Mouse (Mus musculus): ENCODE measurements around the gene Lins1. TPM values are rescaled to one million over a fixed set of nuclear protein-coding genes. Genes with fewer than 3 reads are reported as not detected.

Gene Lins1
- polyA plus RNA-seq, 1 experiment from 2014 or later: 14.8 TPM

GRCm38 (mm10) chr7:66734466-66734865 is 44.8 kb downstream of the Lins1 start:
- H3K4me2 ChIP-seq: no peak overlapping the region
- no peak overlapping the region for H3K27ac ChIP-seq (replicated peaks)
- H3K27me3 ChIP-seq: peaks cover 5% of the 10 kb centered on the region; the same call in 1 of the 2 replicates
- no peaks in the 10 kb centered on the region for H3K9me3 ChIP-seq
- no peaks in the 10 kb centered on the region for H3K36me3 ChIP-seq
- H3K4me3 ChIP-seq: no peak overlapping the region
- WGBS: 95% methylated on average over 4 of the region's 4 CpGs
- no peaks in the 10 kb centered on the region for H3K4me1 ChIP-seq (replicated peaks)
- H3K9ac ChIP-seq: no peak overlapping the region
- ATAC-seq (ENCODE audit: low read depth): no peak

- H3K36me3 ChIP-seq: no peaks in the 10 kb centered on the region
- no peak overlapping the region for H3K27ac ChIP-seq (replicated peaks)
- H3K4me3 ChIP-seq: no peak overlapping the region
- 95% methylated on average over 6 of the region's 6 CpGs for WGBS
- H3K27me3 ChIP-seq: peaks cover 4% of the 10 kb centered on the region; the same call in 1 of the 2 replicates
- no peak overlapping the region for H3K4me2 ChIP-seq
- H3K9me3 ChIP-seq: no peaks in the 10 kb centered on the region
- H3K4me1 ChIP-seq (replicated peaks): no peaks in the 10 kb centered on the region
- no peak for ATAC-seq (ENCODE audit: low read depth)
- H3K9ac ChIP-seq: no peak overlapping the region
These were observed 45.3 kb downstream of the Lins1 start for GRCm38 (mm10) chr7:66734993-66735392.

DNA sequence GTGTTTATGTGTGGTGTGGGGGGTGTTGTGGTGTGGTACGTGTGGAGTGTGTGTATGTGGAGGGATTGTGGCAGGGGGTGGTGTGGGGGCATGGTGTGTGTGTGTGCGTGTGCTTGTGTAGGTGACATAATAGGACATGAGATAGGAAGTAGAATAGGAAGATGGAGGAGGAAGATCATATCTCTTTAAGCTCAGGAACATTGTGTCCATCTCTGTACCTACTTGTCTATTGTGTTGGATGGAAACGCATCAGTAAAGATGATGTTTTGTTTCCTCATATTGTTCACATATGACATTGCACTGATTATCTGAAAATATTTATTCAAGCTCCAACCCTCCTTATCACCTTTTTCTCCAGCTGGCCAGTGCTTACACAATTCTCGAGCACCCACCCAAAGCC is 47.7 kb downstream of the Lins1 start:
- no peak for ATAC-seq (ENCODE audit: low read depth)
- H3K4me1 ChIP-seq (replicated peaks): no peaks in the 10 kb centered on the region
- H3K27me3 ChIP-seq: no peaks in the 10 kb centered on the region
- no peak overlapping the region for H3K4me2 ChIP-seq
- no peaks in the 10 kb centered on the region for H3K36me3 ChIP-seq
- no peak overlapping the region for H3K4me3 ChIP-seq
- H3K9ac ChIP-seq: no peak overlapping the region
- 87% methylated on average over 4 of the region's 4 CpGs for WGBS
- no peaks in the 10 kb centered on the region for H3K9me3 ChIP-seq
- no peak overlapping the region for H3K27ac ChIP-seq (replicated peaks)

- H3K4me1 ChIP-seq (replicated peaks): no peaks in the 10 kb centered on the region
- no peak for ATAC-seq (ENCODE audit: low read depth)
- H3K36me3 ChIP-seq: no peaks in the 10 kb centered on the region
- H3K4me3 ChIP-seq: no peak overlapping the region
- no peak overlapping the region for H3K4me2 ChIP-seq
- WGBS: 81% methylated on average over 5 of the region's 5 CpGs
- H3K27ac ChIP-seq (replicated peaks): no peak overlapping the region
- no peaks in the 10 kb centered on the region for H3K9me3 ChIP-seq
- H3K9ac ChIP-seq: no peak overlapping the region
- H3K27me3 ChIP-seq: no peaks in the 10 kb centered on the region
These were observed 51.3 kb downstream of the Lins1 start for GRCm38 (mm10) chr7:66741008-66741407.

- no peak overlapping the region for H3K27ac ChIP-seq (replicated peaks)
- no peak overlapping the region for H3K9ac ChIP-seq
- no peak overlapping the region for H3K4me3 ChIP-seq
- WGBS: 67% methylated on average over 8 of the region's 8 CpGs
- no peak for ATAC-seq (ENCODE audit: low read depth)
- no peaks in the 10 kb centered on the region for H3K27me3 ChIP-seq
- H3K9me3 ChIP-seq: no peaks in the 10 kb centered on the region
- H3K4me2 ChIP-seq: no peak overlapping the region
- H3K4me1 ChIP-seq (replicated peaks): no peaks in the 10 kb centered on the region
- H3K36me3 ChIP-seq: no peaks in the 10 kb centered on the region
These were observed 51.7 kb downstream of the Lins1 start for GRCm38 (mm10) chr7:66741412-66741811.

DNA sequence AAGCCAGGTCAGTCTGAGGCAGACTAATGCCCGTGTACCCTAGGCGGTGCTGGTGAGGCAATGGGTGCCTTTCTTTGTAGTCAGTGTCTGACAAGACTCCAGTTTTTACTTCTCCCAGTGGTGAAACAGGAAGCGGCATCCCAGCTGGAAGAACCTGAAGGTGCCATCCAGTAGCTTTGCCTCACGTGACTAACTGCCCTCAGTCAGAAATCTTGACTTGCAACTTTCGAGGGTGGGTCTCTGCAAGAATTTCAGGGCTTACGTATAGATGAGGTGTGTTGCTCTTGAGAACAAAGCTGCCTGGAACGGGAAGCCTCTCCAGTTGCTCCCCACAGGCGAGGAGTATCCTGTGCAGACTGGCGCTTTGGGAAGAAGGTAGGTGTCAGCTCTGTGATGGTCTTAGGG is 53.7 kb downstream of the Lins1 start, which contains the start of gene Cers3:
Gene Cers3, plus strand, starts transcription at position 128 of the 405 bp plus-strand sequence.
- no peak within 1 kb of the TSS for H3K9ac ChIP-seq
- no peak for ATAC-seq (ENCODE audit: low read depth)
- no peak within 1 kb of the TSS for H3K4me3 ChIP-seq
- H3K36me3 ChIP-seq: no peaks in the 10 kb centered on the region
- H3K4me2 ChIP-seq: no peak within 1 kb of the TSS
- WGBS: 79% methylated on average over 9 of the region's 9 CpGs
- H3K27me3 ChIP-seq: no peaks in the 10 kb centered on the region
- H3K4me1 ChIP-seq (replicated peaks): no peaks in the 10 kb centered on the region
- no peak within 1 kb of the TSS for H3K27ac ChIP-seq (replicated peaks)
- no peaks in the 10 kb centered on the region for H3K9me3 ChIP-seq

- Histone ChIP-seq H3K9ac (no peak overlapping the region), H3K4me3 (no peak overlapping the region), H3K27me3 (no peaks in the 10 kb centered on the region), H3K27ac (replicated peaks) (no peak overlapping the region), H3K9me3 (no peaks in the 10 kb centered on the region), H3K4me2 (no peak overlapping the region), H3K36me3 (no peaks in the 10 kb centered on the region), H3K4me1 (replicated peaks) (no peaks in the 10 kb centered on the region)
- no peak for ATAC-seq (ENCODE audit: low read depth)
- WGBS: 85% methylated on average over 7 of the region's 7 CpGs
These were observed 57.3 kb downstream of the Lins1 start for GRCm38 (mm10) chr7:66746972-66747371.

DNA sequence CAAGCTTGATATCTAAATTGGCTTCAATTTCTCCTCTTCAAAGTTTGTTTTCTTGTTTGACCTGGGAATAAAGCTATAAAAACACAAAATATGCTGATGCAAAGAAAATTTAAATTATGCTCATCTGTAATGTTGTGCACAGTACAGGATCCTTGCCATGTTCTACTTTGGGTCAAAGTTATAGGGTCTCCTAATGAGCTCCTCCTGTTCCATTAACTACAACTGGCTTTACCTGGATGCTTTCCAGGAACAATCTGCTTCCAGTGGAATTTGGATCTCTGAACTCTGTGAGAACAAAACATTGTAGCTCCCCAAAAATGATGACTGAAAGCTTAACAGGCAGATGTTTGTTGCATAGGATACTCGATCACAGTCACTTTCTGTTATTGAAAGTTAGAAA is 60.3 kb downstream of the Lins1 start:
- Histone ChIP-seq H3K27ac (replicated peaks) (no peak overlapping the region), H3K4me1 (replicated peaks) (0 out of 2 replicates have a peak, but pooled peaks cover 5% of the 10 kb centered on the region), H3K9ac (no peak overlapping the region), H3K4me3 (no peak overlapping the region), H3K4me2 (no peak overlapping the region), H3K27me3 (no peaks in the 10 kb centered on the region), H3K36me3 (no peaks in the 10 kb centered on the region), H3K9me3 (no peaks in the 10 kb centered on the region)
- 87% methylated on average over 1 of the region's 1 CpGs for WGBS
- no peak for ATAC-seq (ENCODE audit: low read depth)

- no peak overlapping the region for H3K4me3 ChIP-seq
- no peak overlapping the region for H3K9ac ChIP-seq
- no peaks in the 10 kb centered on the region for H3K36me3 ChIP-seq
- no peaks in the 10 kb centered on the region for H3K9me3 ChIP-seq
- H3K4me2 ChIP-seq: no peak overlapping the region
- 91% methylated on average over 8 of the region's 8 CpGs for WGBS
- no peak for ATAC-seq (ENCODE audit: low read depth)
- no peak overlapping the region for H3K27ac ChIP-seq (replicated peaks)
- H3K27me3 ChIP-seq: no peaks in the 10 kb centered on the region
- 0 out of 2 replicates have a peak, but pooled peaks cover 5% of the 10 kb centered on the region for H3K4me1 ChIP-seq (replicated peaks)
These were observed 64.1 kb downstream of the Lins1 start for GRCm38 (mm10) chr7:66753816-66754215.

- no peak for ATAC-seq (ENCODE audit: low read depth)
- no peaks in the 10 kb centered on the region for H3K27me3 ChIP-seq
- H3K4me3 ChIP-seq: no peak overlapping the region
- H3K4me1 ChIP-seq (replicated peaks): 0 out of 2 replicates have a peak, but pooled peaks cover 5% of the 10 kb centered on the region
- H3K4me2 ChIP-seq: no peak overlapping the region
- no peak overlapping the region for H3K9ac ChIP-seq
- H3K27ac ChIP-seq (replicated peaks): no peak overlapping the region
- no peaks in the 10 kb centered on the region for H3K9me3 ChIP-seq
- no peaks in the 10 kb centered on the region for H3K36me3 ChIP-seq
- WGBS: 83% methylated on average over 7 of the region's 7 CpGs
These were observed 65.9 kb downstream of the Lins1 start for GRCm38 (mm10) chr7:66755611-66756010.

Other genes starting within 250 kb of the Lins1 start
- gene Asb7, start 293 bp upstream of the Lins1 start, polyA plus RNA-seq (2015; fragmentation: Nextera tagmentation; extraction: Ambion mirVana): 17.1 and 17.2 TPM in 2 replicates
- 0.33 and 0.61 TPM in 2 replicates for gene Cers3, start 53.6 kb downstream of the Lins1 start, polyA plus RNA-seq (2015; fragmentation: Nextera tagmentation; extraction: Ambion mirVana)
- 5.9 and 6.4 TPM in 2 replicates for gene Adamts17, start 149.8 kb downstream of the Lins1 start, polyA plus RNA-seq (2015; fragmentation: Nextera tagmentation; extraction: Ambion mirVana)

All from neural tube, embryonic 13.5 days (tissue).